Mouse (Mus musculus) olfactory bulb, adult 2 months (tissue): ENCODE results near the gene Ppm1n.

ENCODE experiments used
- CTCF ChIP-seq: fragments of 200-500 bp; IDR thresholded peaks from 2 replicates; pipeline ENCODE4 v1.5.1; 2012; ENCODE audit warnings: low read depth, mild to moderate bottlenecking, low read length, moderate library complexity; ENCODE audit not compliant: insufficient read depth
- POLR2A ChIP-seq: fragments of 200-500 bp; IDR thresholded peaks from 2 replicates; pipeline ENCODE4 v1.6.1; 2012; ENCODE audit warnings: mild to moderate bottlenecking, low read depth, low read length, moderate library complexity; ENCODE audit not compliant: insufficient read depth

- peak; percentile 81 for TF ChIP-seq POLR2A
- peak; percentile 45; the same call in 1 of the 2 replicates for TF ChIP-seq CTCF
These were observed 40.0 kb upstream of the Ppm1n start for GRCm38 (mm10) chr7:19319906-19320305.
